Mouse (Mus musculus) C2C12 (cell line): ENCODE results near the gene Syngr2.

Experiments
- CEBPB ChIP-seq: IDR thresholded peaks from one replicate; pipeline ENCODE4 v1.6.1; 2011; ENCODE audit warnings: low read depth, mild to moderate bottlenecking, control low read depth, moderate library complexity
- CTCF ChIP-seq: IDR thresholded peaks from one replicate; pipeline ENCODE4 v1.5.1; 2011; ENCODE audit not compliant: control insufficient read depth, insufficient read depth, insufficient read length
- MAX ChIP-seq: IDR thresholded peaks from one replicate; pipeline ENCODE4 v1.6.1; 2011; ENCODE audit warnings: mild to moderate bottlenecking, control low read depth
- MYOD1 ChIP-seq: IDR thresholded peaks from one replicate; pipeline ENCODE4 v1.6.1; 2011; ENCODE audit warnings: low read depth; ENCODE audit not compliant: control insufficient read depth, insufficient read length
- MYOG ChIP-seq: IDR thresholded peaks from one replicate; pipeline ENCODE4 v1.6.1; 2011; ENCODE audit not compliant: control insufficient read depth, insufficient read length; ENCODE audit errors: extremely low read depth
- USF1 ChIP-seq: IDR thresholded peaks from one replicate; pipeline ENCODE4 v1.6.1; 2011; ENCODE audit warnings: low read depth, mild to moderate bottlenecking, control low read depth, moderate library complexity

GRCm38 (mm10) chr11:117781993-117782704 lies 27.3 kb upstream of the Syngr2 start, which contains the start of the genes Tmc8 and Tmc6:
- TF ChIP-seq CTCF (no peak), CEBPB (no peak), MAX (no peak), USF1 (no peak), MYOG (no peak), MYOD1 (no peak)
